Mouse (Mus musculus) cerebellum, adult 2 months (tissue): ENCODE measurements around the gene Pcnx. TPM values are rescaled to one million over a fixed set of nuclear protein-coding genes. Genes with fewer than 3 reads are reported as not detected.

Experiments
- DNase-seq, 2 experiments: peaks; one replicate each; pipeline ENCODE4 v3.0.0; 2021
- H3K27ac ChIP-seq: fragments of 200-500 bp; 2 replicates; pipeline ENCODE4 v1.5.1; 2012; ENCODE audit warnings: low read length, control low read depth, inconsistent platforms; ENCODE audit not compliant: insufficient read depth
- H3K27me3 ChIP-seq: fragments of 200-500 bp; 2 replicates; pipeline ENCODE4 v1.6.1; 2012; ENCODE audit warnings: inconsistent platforms, mild to moderate bottlenecking, low read length, moderate library complexity; ENCODE audit not compliant: control insufficient read depth, insufficient read depth
- H3K4me1 ChIP-seq: fragments of 200-500 bp; 2 replicates; pipeline ENCODE4 v1.6.1; 2011; ENCODE audit warnings: low read length; ENCODE audit not compliant: control insufficient read depth, insufficient read depth
- H3K4me3 ChIP-seq: fragments of 200-500 bp; replicated peaks from 2 replicates; pipeline ENCODE3; 2011; ENCODE audit warnings: mild to moderate bottlenecking, low read depth, low read length, control low read depth; ENCODE audit not compliant: insufficient read depth
- CTCF ChIP-seq: fragments of 200-500 bp; IDR thresholded peaks from 2 replicates; pipeline ENCODE4 v1.5.1; 2011; ENCODE audit warnings: low read depth, mild to moderate bottlenecking, control low read depth, low read length, moderate library complexity, borderline replicate concordance; ENCODE audit not compliant: insufficient read depth
- POLR2A ChIP-seq: fragments of 200-500 bp; IDR thresholded peaks from 2 replicates; pipeline ENCODE4 v1.6.1; 2011; ENCODE audit warnings: low read length, control low read depth, borderline replicate concordance; ENCODE audit not compliant: insufficient read depth
- WGBS: fragments of 180-500 bp; shearing (Covaris S2); methylation state at CpG from one replicate; pipeline ENCODE4 v1.1.7; 2018; 5-methylcytosine and 5-hydroxymethylcytosine counted together
- polyA plus RNA-seq: library from polyadenylated mRNA; depleted of rRNA; stranded (reverse); fragments of >200 nt; gene quantifications from 2 replicates; pipeline ENCODE4 v1.2.3, GENCODE M21; 2012

Gene Pcnx
- polyA plus RNA-seq, 1 experiment = 45.3 TPM

GRCm38 (mm10) chr12:81865183-81865582 lies 5.4 kb downstream of the Pcnx start:
- Histone ChIP-seq H3K27me3 (no peaks in the 10 kb centered on the region), H3K27ac (no peak overlapping the region), H3K4me3 (no peak overlapping the region), H3K4me1 (peaks cover 23% of the 10 kb centered on the region)
- TF ChIP-seq POLR2A (no peak), CTCF (no peak)
- DNase-seq = no peak
- WGBS = 83% methylated on average over 6 of the region's 6 CpGs

GRCm38 (mm10) chr12:81867316-81867715 lies 7.5 kb downstream of the Pcnx start:
- no peak for DNase-seq
- peaks cover 13% of the 10 kb centered on the region for H3K4me1 ChIP-seq
- no peaks in the 10 kb centered on the region for H3K27me3 ChIP-seq
- no peak overlapping the region for H3K27ac ChIP-seq
- H3K4me3 ChIP-seq = no peak overlapping the region
- 82% methylated on average over 4 of the region's 4 CpGs for WGBS
- TF ChIP-seq POLR2A (no peak), CTCF (no peak)

GRCm38 (mm10) chr12:81869205-81869940 lies 9.6 kb downstream of the Pcnx start:
- Histone ChIP-seq H3K27ac (no peak overlapping the region), H3K4me3 (no peak overlapping the region), H3K4me1 (peaks cover 6% of the 10 kb centered on the region), H3K27me3 (no peaks in the 10 kb centered on the region)
- TF ChIP-seq CTCF = no peak
- no peak for TF ChIP-seq POLR2A
- 42% methylated on average over 3 of the region's 3 CpGs for WGBS
- DNase-seq = no peak

GRCm38 (mm10) chr12:81873345-81873744 lies 13.5 kb downstream of the Pcnx start:
- TF ChIP-seq CTCF = no peak
- TF ChIP-seq POLR2A = no peak
- no peak overlapping the region for H3K27ac ChIP-seq
- WGBS = 71% methylated on average over 4 of the region's 4 CpGs

GRCm38 (mm10) chr12:81880161-81880560 lies 20.3 kb downstream of the Pcnx start:
- no peak overlapping the region for H3K4me3 ChIP-seq
- TF ChIP-seq CTCF = no peak
- no peak for TF ChIP-seq POLR2A
- no peak overlapping the region for H3K27ac ChIP-seq
- DNase-seq = no peak
- no peaks in the 10 kb centered on the region for H3K27me3 ChIP-seq
- 69% methylated on average over 3 of the region's 3 CpGs for WGBS
- H3K4me1 ChIP-seq = no peaks in the 10 kb centered on the region

More at GRCm38 (mm10) chr12:81873345-81873744, 13.5 kb downstream of the Pcnx start:
- Histone ChIP-seq H3K4me3 (no peak overlapping the region), H3K27me3 (no peaks in the 10 kb centered on the region), H3K4me1 (peaks cover 4% of the 10 kb centered on the region)
- DNase-seq = no peak

- no peak for TF ChIP-seq POLR2A
- no peak for TF ChIP-seq CTCF
- no peaks in the 10 kb centered on the region for H3K27me3 ChIP-seq
- no peak for DNase-seq
- H3K4me3 ChIP-seq = no peak overlapping the region
- no peak overlapping the region for H3K27ac ChIP-seq
- H3K4me1 ChIP-seq = no peaks in the 10 kb centered on the region
- WGBS = 73% methylated on average over 11 of the region's 11 CpGs
Observed at GRCm38 (mm10) chr12:81883255-81884106, 23.7 kb downstream of the Pcnx start.

- Histone ChIP-seq H3K4me3 (no peak overlapping the region), H3K27ac (no peak overlapping the region), H3K4me1 (no peaks in the 10 kb centered on the region), H3K27me3 (no peaks in the 10 kb centered on the region)
- TF ChIP-seq CTCF (no peak), POLR2A (no peak)
- DNase-seq = no peak
- 86% methylated on average over 3 of the region's 3 CpGs for WGBS
Observed at GRCm38 (mm10) chr12:81884107-81884398, 24.2 kb downstream of the Pcnx start.

GRCm38 (mm10) chr12:81884983-81885382 lies 25.2 kb downstream of the Pcnx start:
- peaks cover 4% of the 10 kb centered on the region; the same call in 1 of the 2 replicates for H3K4me1 ChIP-seq
- no peak for DNase-seq
- H3K27me3 ChIP-seq = no peaks in the 10 kb centered on the region
- H3K4me3 ChIP-seq = no peak overlapping the region
- H3K27ac ChIP-seq = no peak overlapping the region
- TF ChIP-seq POLR2A (no peak), CTCF (no peak)
- WGBS = 49% methylated on average over 5 of the region's 5 CpGs
